Comparison of ENCODE assay signal across 17 mouse cellular contexts in genomic region chr11:55072467-55072866, GRCm38 (mm10). TPM values are rescaled to one million over a fixed set of nuclear protein-coding genes. Genes with fewer than 3 reads are reported as not detected.
DNase-seq lines count a peak whose midpoint lies in the region; TF ChIP-seq lines count a peak whose summit lies in the region.
"Had no signal": no experiment of that assay in that cellular context is flagged by ENCODE, and none has a peak within 500 bp of the region (broad histone marks: within the 10 kb centered on the region; RNA-seq: fewer than 3 reads in every experiment).

No protein-coding gene starts in this region.

- no peak for TF ChIP-seq POLR2A in spleen, adult 2 months (IDR thresholded peaks at IDR 0.05; ENCODE audit: low read depth, low read length)

- no peaks in the 10 kb centered on the region for H3K36me3 ChIP-seq in spleen, adult 2 months (ENCODE audit: control insufficient read depth, insufficient read depth, low read length)
- peaks cover 1% of the 10 kb centered on the region; the same call in 1 of the 2 replicates for H3K36me3 ChIP-seq in splenic B cell, adult 2 months (ENCODE audit: control insufficient read depth, insufficient read depth, low read length, poor library complexity, severe bottlenecking)
- H3K36me3 ChIP-seq: neural tube, embryonic 15.5 days had no signal

- peak in 1 of 2 experiments; percentile 47 for DNase-seq in spleen, adult 2 months (ENCODE audit: low read depth in 1 of 2, low spot score in 2 of 2)
- DNase-seq in spleen, adult 12 weeks (ENCODE audit: low spot score): no peak
- DNase-seq in splenic B cell, adult 2 months (ENCODE audit: low read depth, low spot score): peak; percentile 51
- peak; percentile 56 for DNase-seq in thymus, postnatal 4 days
- DNase-seq in urinary bladder, postnatal 36 days (ENCODE audit: low spot score in 2 of 2): no peak
- DNase-seq in frontal cortex, postnatal 36 days (ENCODE audit: low spot score in 2 of 2): no peak
- DNase-seq in right cerebral cortex, postnatal 10 days (ENCODE audit: low spot score in 2 of 2): no peak
- DNase-seq: cerebellum, adult 9-10 months; kidney, adult 9 months; liver, postnatal 0 days; lung, postnatal 10 days; midbrain, embryonic 14.5 days had no signal

- H3K27ac ChIP-seq in spleen, adult 2 months (ENCODE audit: insufficient read depth, low read length): peak overlapping the region; percentile 78
- H3K27ac ChIP-seq in brown adipose tissue, adult 24 weeks (replicated peaks; ENCODE audit: low read depth, low read length): peak overlapping the region; percentile 0; the same call in 1 of the 2 replicates
- H3K27ac ChIP-seq: forebrain, embryonic 13.5 days; neural tube, embryonic 15.5 days had no signal

- peaks cover 26% of the 10 kb centered on the region for H3K4me1 ChIP-seq in spleen, adult 2 months (ENCODE audit: control insufficient read depth, insufficient read depth, insufficient read length)
- peaks cover 26% of the 10 kb centered on the region for H3K4me1 ChIP-seq in brown adipose tissue, adult 24 weeks (ENCODE audit: control insufficient read depth, insufficient read depth, insufficient read length, low read length)

- H3K4me3 ChIP-seq in spleen, adult 2 months (ENCODE audit: extremely low read depth, insufficient read depth, insufficient read length): no peak overlapping the region
- no peak overlapping the region for H3K4me3 ChIP-seq in brown adipose tissue, adult 24 weeks (ENCODE audit: insufficient read depth, low read depth, low read length)
- H3K4me3 ChIP-seq: forebrain, embryonic 13.5 days; megakaryocyte, embryonic 14.5 days; myocyte; neural tube, embryonic 15.5 days had no signal

- TF ChIP-seq CTCF in spleen, adult 2 months (IDR thresholded peaks at IDR 0.05; ENCODE audit: extremely low read depth, insufficient read depth, insufficient read length, insufficient replicate concordance): no peak

- H3K27me3 ChIP-seq in spleen, adult 2 months (ENCODE audit: control insufficient read depth, insufficient read depth, low read length): no peaks in the 10 kb centered on the region
- H3K27me3 ChIP-seq in splenic B cell, adult 2 months (ENCODE audit: control insufficient read depth, insufficient read depth, low read length, poor library complexity, severe bottlenecking): no peaks in the 10 kb centered on the region

- 6% methylated on average over 8 of the region's 8 CpGs for WGBS in spleen, adult 2 months

RNA-seq across cellular contexts. Expression of gene Ccdc69, which starts 5.5 kb away (rescaled TPM):
- 8.9 and 10.6 TPM in 2 replicates for polyA plus RNA-seq in spleen, adult 2 months (2012; rRNA removed)
- polyA plus RNA-seq in brown adipose tissue, adult 24 weeks (2012; ENCODE audit: insufficient read depth, insufficient read length, missing spikeins): 42.5 and 46.3 TPM in 2 replicates

RNA-seq across cellular contexts. Expression of gene Gm2a, which starts 25.4 kb away (rescaled TPM):
- 98.3 and 128 TPM in 2 replicates for polyA plus RNA-seq in spleen, adult 2 months (2012; rRNA removed)
- polyA plus RNA-seq in brown adipose tissue, adult 24 weeks (2012; ENCODE audit: insufficient read depth, insufficient read length, missing spikeins): 57.5 and 65.4 TPM in 2 replicates

RNA-seq across cellular contexts. Expression of gene Anxa6, which starts 39.2 kb away (rescaled TPM):
- polyA plus RNA-seq in spleen, adult 2 months (2012; rRNA removed): 104 and 116 TPM in 2 replicates
- 212 and 213 TPM in 2 replicates for polyA plus RNA-seq in brown adipose tissue, adult 24 weeks (2012; ENCODE audit: insufficient read depth, insufficient read length, missing spikeins)

Comparison
In these comparisons a context has a peak if more than half of its experiments do, and no peak if none do; other contexts are left out.
1. DNase-seq: peak in splenic B cell, adult 2 months (single experiment) and thymus, postnatal 4 days (single experiment); none in spleen, adult 12 weeks (single experiment), urinary bladder, postnatal 36 days (0 of 2), frontal cortex, postnatal 36 days (0 of 2) and right cerebral cortex, postnatal 10 days (0 of 2).